Mouse (Mus musculus): ENCODE data around the gene Tyw3.
"Not testable (repeated sequence)": the region's sequence is repeated elsewhere in the genome, so short reads cannot be mapped to it uniquely, and the experiment has no call there.

The Tyw3 gene

DNA sequence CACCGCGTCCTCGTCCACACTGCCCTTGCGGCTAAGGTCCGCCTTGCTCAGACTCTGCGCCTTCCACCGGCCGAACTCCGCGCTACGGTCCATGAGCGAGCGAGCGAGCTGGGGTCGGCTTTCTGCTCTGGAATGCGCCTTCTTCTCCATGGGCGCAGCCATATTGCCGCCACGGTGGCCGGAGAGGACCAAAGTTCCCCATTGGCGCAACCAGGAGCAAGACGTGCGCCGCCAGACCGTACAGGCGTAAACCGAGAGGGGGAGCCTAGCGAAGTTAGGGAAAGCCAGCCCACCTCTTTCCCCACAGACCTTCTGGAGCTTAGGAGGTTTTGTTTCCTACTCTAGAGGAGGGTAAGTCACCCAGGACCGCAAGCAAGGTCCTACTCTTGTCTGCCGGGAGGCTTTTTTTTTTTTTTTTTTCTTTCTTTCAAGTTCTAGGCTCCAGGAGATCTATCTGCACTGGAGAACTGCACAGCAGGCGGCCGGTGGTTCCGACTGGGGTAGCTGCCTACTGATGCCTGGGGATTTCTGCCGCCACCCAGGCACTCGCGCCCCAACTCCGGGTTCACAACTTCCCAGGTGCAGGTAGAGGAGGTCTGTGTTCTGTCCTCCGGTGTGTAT lies at the start of gene Tyw3:
TSS of gene Tyw3 (minus strand) at position 171 of the 621 bp plus-strand sequence.
- DNase-seq, result peak; percentile 98

GRCm38 (mm10) chr3:154633091-154633490 lies 36.2 kb upstream of the Tyw3 start:
- DNase-seq, result no peak

DNA sequence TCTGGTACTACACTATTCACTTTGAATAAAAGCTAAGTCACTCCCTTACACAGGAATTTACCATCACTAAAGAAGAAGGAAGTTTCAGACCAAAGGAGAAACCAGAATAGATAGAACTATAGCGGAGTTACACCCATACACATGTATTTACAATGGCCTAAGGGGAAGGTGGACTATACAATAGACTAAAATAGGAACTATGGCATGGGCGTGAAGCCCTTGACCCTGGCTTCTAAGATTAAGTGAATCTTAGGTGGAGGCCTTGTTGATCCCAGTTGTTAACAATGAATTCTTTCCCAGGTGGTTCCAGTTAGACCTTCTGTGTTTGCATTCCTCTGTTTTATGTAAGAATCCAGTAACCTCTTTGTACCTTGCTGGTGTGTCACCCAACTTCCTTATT lies 34.4 kb upstream of the Tyw3 start:
- not testable (repeated sequence) for DNase-seq

DNA sequence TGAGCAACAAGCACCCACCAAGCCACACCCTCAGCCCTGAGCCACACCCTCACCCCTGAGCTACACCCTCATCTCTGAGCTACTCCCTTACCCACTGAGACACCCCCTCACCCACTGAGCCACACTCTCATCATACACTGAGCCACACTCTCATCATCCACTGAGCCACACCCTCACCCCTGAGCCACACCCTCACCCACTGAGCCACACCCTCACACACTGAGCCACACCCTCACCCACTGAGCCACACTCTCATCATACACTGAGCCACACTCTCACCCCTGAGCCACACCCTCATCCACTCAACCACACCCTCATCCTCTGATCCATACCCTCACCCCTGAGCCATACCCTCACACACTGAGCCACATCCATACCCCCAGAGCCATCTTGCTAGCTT lies 31.4 kb upstream of the Tyw3 start:
- no peak for DNase-seq

- no peak for DNase-seq
These were observed 19.2 kb upstream of the Tyw3 start for GRCm38 (mm10) chr3:154616106-154616505.

GRCm38 (mm10) chr3:154615304-154615703 lies 18.4 kb upstream of the Tyw3 start:
- DNase-seq, result no peak

- DNase-seq, result no peak
These were observed 17.9 kb upstream of the Tyw3 start for GRCm38 (mm10) chr3:154614771-154615170.

GRCm38 (mm10) chr3:154611888-154612287 lies 15.0 kb upstream of the Tyw3 start:
- peak; percentile 58 for DNase-seq

GRCm38 (mm10) chr3:154607896-154608295 lies 11.0 kb upstream of the Tyw3 start:
- peak; percentile 35 for DNase-seq

DNA sequence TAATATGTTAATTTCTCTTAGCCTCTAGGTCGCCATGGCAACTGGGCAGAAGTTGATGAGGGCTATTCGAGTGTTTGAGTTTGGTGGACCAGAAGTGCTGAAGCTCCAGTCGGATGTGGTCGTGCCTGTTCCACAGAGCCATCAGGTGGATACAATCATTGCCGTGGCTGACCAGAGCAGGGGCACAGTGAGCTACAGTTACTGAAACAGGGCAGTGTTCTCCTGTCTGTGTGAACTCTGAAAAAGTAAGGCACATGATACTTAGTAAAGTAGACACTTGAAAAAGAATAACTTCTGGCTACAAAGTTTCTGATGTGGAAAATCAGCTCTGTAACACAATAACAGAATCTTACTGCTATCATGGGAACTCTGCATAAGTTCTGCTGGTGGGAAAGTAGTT lies 8.0 kb upstream of the Tyw3 start:
- peak; percentile 54 for DNase-seq

- no peak for DNase-seq
These were observed 5.2 kb upstream of the Tyw3 start for GRCm38 (mm10) chr3:154602141-154602540.

GRCm38 (mm10) chr3:154597561-154597960 lies 657 bp upstream of the Tyw3 start:
- peak; percentile 90 for DNase-seq

GRCm38 (mm10) chr3:154596488-154596933 lies 393 bp downstream of the Tyw3 start, which contains the start of gene Cryz:
Cryz (plus strand) TSS chr3:154596711.
- peak; percentile 97 for DNase-seq

DNA sequence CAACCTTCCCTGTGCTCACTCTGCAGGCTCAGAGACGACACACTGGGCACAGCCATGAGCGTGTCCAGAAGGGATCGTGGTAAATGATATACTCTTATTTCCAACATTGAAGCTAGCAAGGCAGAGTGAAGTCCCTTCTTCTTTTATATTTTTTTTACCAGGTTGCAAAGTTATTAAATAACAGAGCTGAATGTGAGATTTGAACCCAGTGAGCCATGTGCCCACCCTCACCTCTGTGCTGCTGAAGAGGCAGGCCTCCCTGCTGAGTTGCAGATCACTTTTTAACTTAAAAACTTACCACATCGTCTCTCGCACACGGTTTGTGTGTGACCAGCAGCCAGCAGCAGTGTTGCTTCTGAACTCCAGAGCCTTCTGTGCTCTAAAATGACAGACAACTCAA lies 2.7 kb downstream of the Tyw3 start:
- DNase-seq, result peak; percentile 87

- peak; percentile 49 for DNase-seq
These were observed 3.3 kb downstream of the Tyw3 start for GRCm38 (mm10) chr3:154593596-154593995.

DNA sequence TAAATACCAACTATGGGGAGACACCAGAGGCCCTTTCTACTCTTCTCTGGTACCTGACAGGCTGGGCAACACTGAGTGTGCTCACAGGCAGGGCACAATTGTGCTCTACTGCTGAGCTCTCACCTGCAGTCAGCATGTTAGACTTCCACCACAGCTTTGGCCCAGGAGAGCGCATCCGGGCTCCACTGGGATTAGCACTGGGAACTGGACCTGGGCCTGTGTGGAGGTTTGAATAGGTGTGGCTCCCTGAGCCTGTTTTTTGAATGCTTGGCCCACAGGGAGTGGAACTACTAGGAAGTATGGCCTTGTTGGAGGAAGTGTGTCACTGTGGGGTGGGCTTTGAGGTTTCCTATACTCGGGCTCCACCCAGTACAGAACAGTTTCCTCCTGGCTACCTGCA lies 5.3 kb downstream of the Tyw3 start:
- no peak for DNase-seq

DNA sequence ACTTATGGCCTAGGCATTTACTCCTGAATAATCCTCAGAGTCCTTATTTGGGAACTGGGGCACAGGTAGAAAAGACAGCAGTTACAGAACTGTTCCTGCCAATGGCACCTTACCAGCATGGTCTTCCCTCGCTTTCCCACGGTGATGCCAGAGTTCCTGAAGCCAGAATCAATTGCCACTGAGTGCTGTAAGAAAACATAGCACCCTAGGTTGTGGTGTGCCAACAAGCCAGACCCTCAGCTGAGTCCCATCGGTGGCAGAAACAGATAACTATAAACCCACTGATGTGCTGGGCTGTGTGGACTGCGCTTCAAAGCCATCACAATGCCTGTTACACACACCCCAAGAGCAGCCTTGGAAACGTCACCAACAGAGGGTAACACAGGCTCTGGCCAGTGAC lies 5.9 kb downstream of the Tyw3 start:
- no peak for DNase-seq

- peak; percentile 66 for DNase-seq
These were observed 12.6 kb downstream of the Tyw3 start for GRCm38 (mm10) chr3:154584351-154584750.

DNA sequence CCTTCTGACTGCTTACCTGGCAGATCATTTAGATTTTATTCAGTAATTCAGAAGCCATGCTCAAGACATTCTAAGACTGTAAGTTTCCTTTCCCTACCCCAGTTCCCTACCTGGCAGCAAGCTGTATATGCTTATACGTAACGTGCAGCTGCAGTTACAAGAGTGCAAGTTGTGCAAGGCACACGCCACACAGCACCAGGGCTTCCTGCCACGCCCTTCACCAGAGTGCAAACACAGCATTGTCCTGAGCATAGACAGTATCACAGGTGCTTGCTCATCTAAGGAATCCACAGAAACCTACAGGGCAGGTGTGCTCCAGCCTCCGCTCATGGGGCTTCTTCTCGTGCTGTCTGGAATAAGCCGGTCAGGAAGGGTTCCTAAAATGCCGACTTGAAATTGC lies 19.0 kb downstream of the Tyw3 start:
- no peak for DNase-seq

DNA sequence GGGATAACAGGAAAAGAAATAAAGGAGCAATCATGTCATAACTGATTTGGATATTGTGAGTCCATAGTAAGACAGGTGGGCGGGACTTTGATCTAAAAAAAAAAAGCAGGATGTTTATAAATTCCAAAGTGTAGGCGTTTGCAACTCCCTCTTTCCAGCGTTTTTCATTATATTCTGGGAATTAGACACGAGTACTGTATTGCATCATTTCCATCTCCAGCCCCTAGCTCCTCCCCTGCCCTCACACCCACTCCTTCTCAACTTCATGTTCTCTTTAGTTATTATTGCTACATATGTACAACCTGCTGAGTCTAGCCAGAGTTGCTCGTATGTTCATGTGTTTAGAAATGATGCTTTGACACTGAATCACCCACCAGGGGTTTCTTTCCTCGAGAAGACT lies 23.2 kb downstream of the Tyw3 start:
- no peak for DNase-seq

DNA sequence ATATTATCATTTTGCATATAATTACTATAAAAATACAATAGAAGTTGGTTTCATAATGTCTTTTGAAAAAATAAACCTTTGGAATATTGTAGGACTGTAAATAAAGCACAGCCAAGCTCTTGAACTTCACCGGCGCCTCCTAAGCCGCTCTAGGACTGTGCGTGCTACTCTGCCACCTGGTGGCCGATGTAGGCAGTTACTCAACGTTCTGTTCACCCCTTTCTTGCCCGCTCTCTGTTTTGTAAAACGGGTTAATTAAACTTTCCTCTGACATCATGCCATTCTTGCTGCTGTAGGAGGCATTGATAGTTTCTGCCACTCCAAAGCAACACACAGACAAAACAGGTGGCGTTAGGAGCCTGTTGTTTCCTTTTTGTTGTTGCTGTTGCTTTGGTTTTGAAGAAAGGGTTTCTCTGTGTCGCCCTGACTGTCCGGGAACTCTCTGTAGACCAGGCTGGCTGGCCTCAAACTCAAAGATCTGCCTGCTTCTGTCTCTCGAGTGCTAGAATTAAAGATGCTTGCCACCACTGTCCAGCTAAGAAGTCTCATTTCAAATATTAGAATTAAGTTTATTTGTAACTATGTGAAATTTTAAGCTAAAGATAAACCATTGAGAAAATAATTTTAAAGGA lies 24.4 kb downstream of the Tyw3 start:
- DNase-seq, result peak; percentile 66

- DNase-seq, result no peak
These were observed 26.1 kb downstream of the Tyw3 start for GRCm38 (mm10) chr3:154570786-154571185.

- DNase-seq, result no peak
These were observed 26.8 kb downstream of the Tyw3 start for GRCm38 (mm10) chr3:154570029-154570575.

DNA sequence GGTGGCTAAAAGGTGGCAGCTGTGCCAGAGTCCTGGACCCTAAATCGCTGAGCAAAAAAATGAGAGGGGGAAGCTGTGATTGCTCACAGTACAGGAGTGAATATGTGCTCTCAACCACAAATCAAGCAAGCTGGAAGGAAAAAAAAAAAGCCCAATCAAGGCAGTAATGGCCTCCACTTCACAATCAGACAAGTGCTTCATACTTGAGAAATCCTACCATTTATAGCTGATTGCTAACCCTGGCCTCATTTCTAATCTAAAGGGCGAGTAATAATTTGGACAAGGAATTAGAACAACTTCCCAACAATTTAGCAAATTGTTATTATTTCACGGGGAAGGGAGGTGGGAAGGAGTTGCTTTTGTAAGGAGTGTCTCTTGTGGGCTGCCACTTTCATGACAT lies 31.5 kb downstream of the Tyw3 start:
- no peak for DNase-seq

All from kidney, adult 9 months (tissue).